Mouse (Mus musculus): ENCODE measurements at regions not wholly inside any gene's neighbourhood (a gene's known extent, or its start where the extent isn't known, plus 50 kb on each side); places are given as distances from the start of the nearest gene placed in this dataset.
"Not testable (repeated sequence)": the region's sequence is repeated elsewhere in the genome, so short reads cannot be mapped to it uniquely, and the experiment has no call there.

GRCm38 (mm10) chr5:148682553-148682952 is 130.0 kb upstream of the Ubl3 start:
- H3K4me2 ChIP-seq: no peak overlapping the region
- H3K36me3 ChIP-seq (ENCODE audit: control insufficient read depth, insufficient read depth, low read length): no peaks in the 10 kb centered on the region
- ATAC-seq (replicated peaks; ENCODE audit: insufficient number of reproducible peaks, low FRiP score, low TSS enrichment): no peak
- no peak overlapping the region for H3K4me3 ChIP-seq (ENCODE audit: low read depth, low read length)
- 0 out of 2 replicates have a peak, but pooled peaks cover 3% of the 10 kb centered on the region for H3K9me3 ChIP-seq (replicated peaks; ENCODE audit: control insufficient read depth, low read length)
- H3K27me3 ChIP-seq (ENCODE audit: control insufficient read depth, insufficient read depth, low read length): no peaks in the 10 kb centered on the region
- H3K4me1 ChIP-seq (ENCODE audit: control insufficient read depth, insufficient read depth, low read length): no peaks in the 10 kb centered on the region
- no peak overlapping the region for H3K27ac ChIP-seq (ENCODE audit: low read depth, low read length)
- H3K9ac ChIP-seq (ENCODE audit: low read depth, low read length): no peak overlapping the region
- WGBS (ENCODE audit: insufficient replicate concordance): 93% methylated on average over 6 of the region's 6 CpGs

GRCm38 (mm10) chr5:148680341-148680740 is 127.8 kb upstream of the Ubl3 start:
- ATAC-seq (replicated peaks; ENCODE audit: insufficient number of reproducible peaks, low FRiP score, low TSS enrichment): no peak
- 83% methylated on average over 5 of the region's 5 CpGs for WGBS (ENCODE audit: insufficient replicate concordance)
- no peak overlapping the region for H3K4me2 ChIP-seq

GRCm38 (mm10) chr5:148679586-148679985 is 127.0 kb upstream of the Ubl3 start:
- H3K4me1 ChIP-seq (ENCODE audit: control insufficient read depth, insufficient read depth, low read length): no peaks in the 10 kb centered on the region
- no peaks in the 10 kb centered on the region for H3K9me3 ChIP-seq (replicated peaks; ENCODE audit: control insufficient read depth, low read length)
- no peak overlapping the region for H3K4me2 ChIP-seq
- H3K9ac ChIP-seq (ENCODE audit: low read depth, low read length): no peak overlapping the region
- no peak for ATAC-seq (replicated peaks; ENCODE audit: insufficient number of reproducible peaks, low FRiP score, low TSS enrichment)
- H3K27ac ChIP-seq (ENCODE audit: low read depth, low read length): no peak overlapping the region
- 81% methylated on average over 4 of the region's 4 CpGs for WGBS (ENCODE audit: insufficient replicate concordance)
- H3K36me3 ChIP-seq (ENCODE audit: control insufficient read depth, insufficient read depth, low read length): no peaks in the 10 kb centered on the region
- no peak overlapping the region for H3K4me3 ChIP-seq (ENCODE audit: low read depth, low read length)
- no peaks in the 10 kb centered on the region for H3K27me3 ChIP-seq (ENCODE audit: control insufficient read depth, insufficient read depth, low read length)

More at GRCm38 (mm10) chr5:148680341-148680740, 127.8 kb upstream of the Ubl3 start:
- Histone ChIP-seq H3K4me3 (ENCODE audit: low read depth, low read length) (no peak overlapping the region), H3K4me1 (ENCODE audit: control insufficient read depth, insufficient read depth, low read length) (no peaks in the 10 kb centered on the region), H3K27ac (ENCODE audit: low read depth, low read length) (no peak overlapping the region), H3K27me3 (ENCODE audit: control insufficient read depth, insufficient read depth, low read length) (no peaks in the 10 kb centered on the region), H3K9ac (ENCODE audit: low read depth, low read length) (no peak overlapping the region), H3K36me3 (ENCODE audit: control insufficient read depth, insufficient read depth, low read length) (no peaks in the 10 kb centered on the region), H3K9me3 (replicated peaks; ENCODE audit: control insufficient read depth, low read length) (0 out of 2 replicates have a peak, but pooled peaks cover 3% of the 10 kb centered on the region)

- not testable (repeated sequence) for ATAC-seq (replicated peaks; ENCODE audit: insufficient number of reproducible peaks, low FRiP score, low TSS enrichment); H3K4me3 ChIP-seq (ENCODE audit: low read depth, low read length); H3K27me3 ChIP-seq (ENCODE audit: control insufficient read depth, insufficient read depth, low read length); H3K27ac ChIP-seq (ENCODE audit: low read depth, low read length); H3K36me3 ChIP-seq (ENCODE audit: control insufficient read depth, insufficient read depth, low read length); H3K9ac ChIP-seq (ENCODE audit: low read depth, low read length); H3K4me1 ChIP-seq (ENCODE audit: control insufficient read depth, insufficient read depth, low read length); H3K9me3 ChIP-seq (replicated peaks; ENCODE audit: control insufficient read depth, low read length); H3K4me2 ChIP-seq
- WGBS (ENCODE audit: insufficient replicate concordance): 96% methylated on average over 12 of the region's 12 CpGs
Observed at GRCm38 (mm10) chr5:148678285-148678937, 125.8 kb upstream of the Ubl3 start.

- H3K9ac ChIP-seq (ENCODE audit: low read depth, low read length): no peak overlapping the region
- no peaks in the 10 kb centered on the region for H3K4me1 ChIP-seq (ENCODE audit: control insufficient read depth, insufficient read depth, low read length)
- WGBS (ENCODE audit: insufficient replicate concordance): 73% methylated on average over 12 of the region's 12 CpGs
- 0 out of 2 replicates have a peak, but pooled peaks cover 3% of the 10 kb centered on the region for H3K9me3 ChIP-seq (replicated peaks; ENCODE audit: control insufficient read depth, low read length)
- no peak for ATAC-seq (replicated peaks; ENCODE audit: insufficient number of reproducible peaks, low FRiP score, low TSS enrichment)
- no peak overlapping the region for H3K4me3 ChIP-seq (ENCODE audit: low read depth, low read length)
- no peak overlapping the region for H3K4me2 ChIP-seq
- no peaks in the 10 kb centered on the region for H3K27me3 ChIP-seq (ENCODE audit: control insufficient read depth, insufficient read depth, low read length)
- H3K36me3 ChIP-seq (ENCODE audit: control insufficient read depth, insufficient read depth, low read length): no peaks in the 10 kb centered on the region
- H3K27ac ChIP-seq (ENCODE audit: low read depth, low read length): no peak overlapping the region
Observed at GRCm38 (mm10) chr5:148674281-148674680, 121.7 kb upstream of the Ubl3 start.

- H3K27me3 ChIP-seq (ENCODE audit: control insufficient read depth, insufficient read depth, low read length): no peaks in the 10 kb centered on the region
- no peak overlapping the region for H3K4me2 ChIP-seq
- H3K36me3 ChIP-seq (ENCODE audit: control insufficient read depth, insufficient read depth, low read length): no peaks in the 10 kb centered on the region
- H3K4me3 ChIP-seq (ENCODE audit: low read depth, low read length): no peak overlapping the region
- peaks cover 6% of the 10 kb centered on the region for H3K9me3 ChIP-seq (replicated peaks; ENCODE audit: control insufficient read depth, low read length)
- no peak overlapping the region for H3K27ac ChIP-seq (ENCODE audit: low read depth, low read length)
- no peak for ATAC-seq (replicated peaks; ENCODE audit: insufficient number of reproducible peaks, low FRiP score, low TSS enrichment)
- H3K9ac ChIP-seq (ENCODE audit: low read depth, low read length): no peak overlapping the region
- no peaks in the 10 kb centered on the region for H3K4me1 ChIP-seq (ENCODE audit: control insufficient read depth, insufficient read depth, low read length)
- WGBS (ENCODE audit: insufficient replicate concordance): 80% methylated on average over 15 of the region's 15 CpGs
Observed at GRCm38 (mm10) chr5:148662281-148662741, 109.7 kb upstream of the Ubl3 start.

- ATAC-seq (replicated peaks; ENCODE audit: insufficient number of reproducible peaks, low FRiP score, low TSS enrichment): no peak
- 77% methylated on average over 4 of the region's 4 CpGs for WGBS (ENCODE audit: insufficient replicate concordance)
- Histone ChIP-seq H3K4me2 (no peak overlapping the region), H3K36me3 (ENCODE audit: control insufficient read depth, insufficient read depth, low read length) (no peaks in the 10 kb centered on the region), H3K27me3 (ENCODE audit: control insufficient read depth, insufficient read depth, low read length) (no peaks in the 10 kb centered on the region), H3K27ac (ENCODE audit: low read depth, low read length) (no peak overlapping the region), H3K4me3 (ENCODE audit: low read depth, low read length) (no peak overlapping the region), H3K9me3 (replicated peaks; ENCODE audit: control insufficient read depth, low read length) (peaks cover 6% of the 10 kb centered on the region), H3K4me1 (ENCODE audit: control insufficient read depth, insufficient read depth, low read length) (no peaks in the 10 kb centered on the region), H3K9ac (ENCODE audit: low read depth, low read length) (no peak overlapping the region)
Observed at GRCm38 (mm10) chr5:148661120-148661519, 108.5 kb upstream of the Ubl3 start.

GRCm38 (mm10) chr5:148657936-148658640 is 105.5 kb upstream of the Ubl3 start:
- H3K36me3 ChIP-seq (ENCODE audit: control insufficient read depth, insufficient read depth, low read length): no peaks in the 10 kb centered on the region
- ATAC-seq (replicated peaks; ENCODE audit: insufficient number of reproducible peaks, low FRiP score, low TSS enrichment): no peak
- H3K27me3 ChIP-seq (ENCODE audit: control insufficient read depth, insufficient read depth, low read length): no peaks in the 10 kb centered on the region
- H3K4me3 ChIP-seq (ENCODE audit: low read depth, low read length): no peak overlapping the region
- H3K9ac ChIP-seq (ENCODE audit: low read depth, low read length): no peak overlapping the region
- whole genome bisulfite sequencing (ENCODE audit: insufficient replicate concordance): 70% methylated on average over 4 of the region's 4 CpGs
- H3K4me2 ChIP-seq: no peak overlapping the region
- H3K4me1 ChIP-seq (ENCODE audit: control insufficient read depth, insufficient read depth, low read length): no peaks in the 10 kb centered on the region
- no peak overlapping the region for H3K27ac ChIP-seq (ENCODE audit: low read depth, low read length)
- H3K9me3 ChIP-seq (replicated peaks; ENCODE audit: control insufficient read depth, low read length): peaks cover 6% of the 10 kb centered on the region

Data from heart, embryonic 11.5 days (tissue).